Mouse (Mus musculus) ES-Bruce4 (cell line): ENCODE data around the gene Ust.

Experiments used
- CTCF ChIP-seq: IDR thresholded peaks from one replicate; pipeline ENCODE4 v1.8.1; 2011; ENCODE audit warnings: low read depth, low read length
- EP300 ChIP-seq: IDR thresholded peaks from 2 replicates; pipeline ENCODE4 v1.6.1; 2011; ENCODE audit warnings: low read depth, low read length; ENCODE audit not compliant: insufficient read depth
- POLR2A ChIP-seq: IDR thresholded peaks from one replicate; pipeline ENCODE4 v1.8.1; 2011; ENCODE audit warnings: low read length; ENCODE audit not compliant: insufficient read depth

GRCm38 (mm10) chr10:8336601-8337000, 182.0 kb downstream of the Ust start:
- TF ChIP-seq CTCF: no peak
- no peak for TF ChIP-seq POLR2A
- no peak for TF ChIP-seq EP300
